ENCODE assay signal across 7 mouse cellular contexts in genomic region chr3:79568629-79569350, GRCm38 (mm10). TPM values are rescaled to one million over a fixed set of nuclear protein-coding genes. Genes with fewer than 3 reads are reported as not detected.
DNase-seq lines count a peak whose midpoint lies in the region; ATAC-seq and TF ChIP-seq lines count a peak whose summit lies in the region.

No protein-coding gene starts in this region.

- no peaks in the 10 kb centered on the region for H3K4me1 ChIP-seq in lung, postnatal 0 days (ENCODE audit: insufficient read depth, low read depth, low read length)
- H3K4me1 ChIP-seq in embryonic facial prominence, embryonic 15.5 days, result peaks cover 12% of the 10 kb centered on the region
- peaks cover 7% of the 10 kb centered on the region for H3K4me1 ChIP-seq in limb, embryonic 12.5 days (replicated peaks)
- H3K4me1 ChIP-seq in stomach, embryonic 16.5 days (ENCODE audit: control insufficient read depth, insufficient read depth, low read length), result peaks cover 3% of the 10 kb centered on the region; the same call in 1 of the 2 replicates

- WGBS in lung, postnatal 0 days, result 81% methylated on average over 16 of the region's 16 CpGs
- 84% methylated on average over 16 of the region's 16 CpGs for WGBS in embryonic facial prominence, embryonic 15.5 days
- WGBS in limb, embryonic 12.5 days, result 76% methylated on average over 16 of the region's 16 CpGs
- 85% methylated on average over 16 of the region's 16 CpGs for WGBS in stomach, embryonic 16.5 days

- H3K4me3 ChIP-seq in lung, postnatal 0 days (ENCODE audit: low read depth, low read length), result no peak overlapping the region
- peak overlapping the region; percentile 82 for H3K4me3 ChIP-seq in embryonic facial prominence, embryonic 15.5 days (replicated peaks)
- peak overlapping the region; percentile 80; the same call in 1 of the 2 replicates for H3K4me3 ChIP-seq in limb, embryonic 12.5 days (replicated peaks)
- peak overlapping the region; percentile 81; the same call in 1 of the 2 replicates for H3K4me3 ChIP-seq in stomach, embryonic 16.5 days (replicated peaks; ENCODE audit: low read length)

- no peak for DNase-seq in lung, postnatal 0 days (ENCODE audit: low spot score)
- DNase-seq in lung, postnatal 25 days (ENCODE audit: low spot score), result no peak
- DNase-seq in thymus, postnatal 14 days, result no peak
- no peak for DNase-seq in layer of hippocampus, adult 11-12 months (ENCODE audit: low spot score)

- no peaks in the 10 kb centered on the region for H3K27me3 ChIP-seq in lung, postnatal 0 days (replicated peaks; ENCODE audit: insufficient read depth, low read length)
- no peaks in the 10 kb centered on the region for H3K27me3 ChIP-seq in embryonic facial prominence, embryonic 15.5 days
- no peaks in the 10 kb centered on the region for H3K27me3 ChIP-seq in limb, embryonic 12.5 days
- no peaks in the 10 kb centered on the region for H3K27me3 ChIP-seq in stomach, embryonic 16.5 days (ENCODE audit: control insufficient read depth, insufficient read depth, low read length)

- TF ChIP-seq EP300 in lung, postnatal 0 days (IDR thresholded peaks at IDR 0.05), result no peak

- no peaks in the 10 kb centered on the region for H3K36me3 ChIP-seq in lung, postnatal 0 days (ENCODE audit: insufficient read depth, low read length)
- H3K36me3 ChIP-seq in embryonic facial prominence, embryonic 15.5 days, result no peaks in the 10 kb centered on the region
- H3K36me3 ChIP-seq in limb, embryonic 12.5 days, result no peaks in the 10 kb centered on the region
- H3K36me3 ChIP-seq in stomach, embryonic 16.5 days (ENCODE audit: control insufficient read depth, insufficient read depth, low read length), result no peaks in the 10 kb centered on the region

- H3K9me3 ChIP-seq in lung, postnatal 0 days (ENCODE audit: low read length), result no peaks in the 10 kb centered on the region
- no peaks in the 10 kb centered on the region for H3K9me3 ChIP-seq in embryonic facial prominence, embryonic 15.5 days (replicated peaks)
- H3K9me3 ChIP-seq in limb, embryonic 12.5 days, result no peaks in the 10 kb centered on the region
- no peaks in the 10 kb centered on the region for H3K9me3 ChIP-seq in stomach, embryonic 16.5 days (replicated peaks; ENCODE audit: control insufficient read depth, low read length)

- H3K9ac ChIP-seq in lung, postnatal 0 days (replicated peaks; ENCODE audit: low read depth), result no peak overlapping the region
- no peak overlapping the region for H3K9ac ChIP-seq in embryonic facial prominence, embryonic 15.5 days
- H3K9ac ChIP-seq in limb, embryonic 12.5 days (replicated peaks), result no peak overlapping the region
- H3K9ac ChIP-seq in stomach, embryonic 16.5 days (ENCODE audit: low read length), result no peak overlapping the region; the same call in 1 of the 2 replicates

- peak overlapping the region; percentile 85 for H3K27ac ChIP-seq in lung, postnatal 0 days (ENCODE audit: low read length)
- peak overlapping the region; percentile 78 for H3K27ac ChIP-seq in embryonic facial prominence, embryonic 15.5 days (replicated peaks)
- no peak overlapping the region for H3K27ac ChIP-seq in limb, embryonic 12.5 days
- peak overlapping the region; percentile 84; the same call in 1 of the 2 replicates for H3K27ac ChIP-seq in stomach, embryonic 16.5 days (ENCODE audit: low read length)

- no peak overlapping the region for H3K4me2 ChIP-seq in lung, postnatal 0 days (replicated peaks; ENCODE audit: low read depth, low read length)
- peak overlapping the region; percentile 83; the same call in 1 of the 2 replicates for H3K4me2 ChIP-seq in embryonic facial prominence, embryonic 15.5 days (replicated peaks)
- peak overlapping the region; percentile 76 for H3K4me2 ChIP-seq in limb, embryonic 12.5 days
- H3K4me2 ChIP-seq in stomach, embryonic 16.5 days (ENCODE audit: low read depth, low read length), result peak overlapping the region; percentile 93

- peak; percentile 45 for TF ChIP-seq CTCF in lung, postnatal 0 days (IDR thresholded peaks at IDR 0.05)

- no peak for ATAC-seq in lung, postnatal 0 days
- no peak for ATAC-seq in embryonic facial prominence, embryonic 15.5 days (ENCODE audit: insufficient number of reproducible peaks, low FRiP score, low TSS enrichment, low read depth)
- ATAC-seq in limb, embryonic 12.5 days (ENCODE audit: insufficient number of reproducible peaks, insufficient read depth, low FRiP score, low TSS enrichment, low read depth), result no peak
- no peak for ATAC-seq in stomach, embryonic 16.5 days (ENCODE audit: insufficient read depth, low FRiP score)

RNA-seq across cellular contexts. Expression of gene Fnip2, which starts 1.2 kb away (rescaled TPM):
- polyA plus RNA-seq in lung, postnatal 0 days (2015; fragmentation: Nextera tagmentation; extraction: Ambion mirVana), result 3.5 and 4.2 TPM in 2 replicates
- 3.5 and 3.7 TPM in 2 replicates for polyA plus RNA-seq in embryonic facial prominence, embryonic 15.5 days (2015; fragmentation: Nextera tagmentation; extraction: Ambion mirVana)
- 6.0 and 6.4 TPM in 2 replicates for polyA plus RNA-seq in limb, embryonic 12.5 days (2016; fragmentation: Nextera tagmentation; extraction: Ambion mirVana)
- 3.0 and 3.8 TPM in 2 replicates for polyA plus RNA-seq in stomach, embryonic 16.5 days (2015; fragmentation: Nextera tagmentation; extraction: Ambion mirVana)

RNA-seq across cellular contexts. Expression of gene Ppid, which starts 22.4 kb away (rescaled TPM):
- 36.6 and 44.6 TPM in 2 replicates for polyA plus RNA-seq in lung, postnatal 0 days (2015; fragmentation: Nextera tagmentation; extraction: Ambion mirVana)
- polyA plus RNA-seq in embryonic facial prominence, embryonic 15.5 days (2015; fragmentation: Nextera tagmentation; extraction: Ambion mirVana), result 148 and 158 TPM in 2 replicates
- 208 and 211 TPM in 2 replicates for polyA plus RNA-seq in limb, embryonic 12.5 days (2016; fragmentation: Nextera tagmentation; extraction: Ambion mirVana)
- 134 and 150 TPM in 2 replicates for polyA plus RNA-seq in stomach, embryonic 16.5 days (2015; fragmentation: Nextera tagmentation; extraction: Ambion mirVana)
